Mouse (Mus musculus) adrenal gland, postnatal 25 days (tissue): ENCODE results near the gene Rmdn2. TPM values are rescaled to one million over a fixed set of nuclear protein-coding genes. Genes with fewer than 3 reads are reported as not detected.

Experiments used
- total RNA-seq: library from RNA; stranded (reverse); gene quantifications from 2 replicates; pipeline ENCODE4 v1.2.3, GENCODE M21; 2021

Gene Rmdn2
- total RNA-seq, 1 experiment from 2014 or later, result 392 TPM

Other genes starting within 250 kb of the Rmdn2 start
- gene Cyp1b1, start 103.2 kb downstream of the Rmdn2 start, total RNA-seq, result 18.0 and 23.3 TPM in 2 replicates